Mouse (Mus musculus) MEL (cell line): ENCODE measurements around the gene Rnf126. TPM values are rescaled to one million over a fixed set of nuclear protein-coding genes. Genes with fewer than 3 reads are reported as not detected.

Experiments
- DNase-seq: peaks from one replicate; pipeline ENCODE4 v3.0.0; 2011; ENCODE audit warnings: low read depth, low spot score
- H3K27ac ChIP-seq: 2 replicates; pipeline ENCODE4 v1.5.1; 2012; ENCODE audit warnings: low read depth, mild to moderate bottlenecking, control low read depth, low read length, moderate library complexity; ENCODE audit not compliant: control insufficient read depth
- H3K27me3 ChIP-seq, 2 experiments: fragments of 150-350 bp in 1 of 2; sonication (generic) in 1 of 2; 2 replicates each; pipeline ENCODE4 v1.6.1; 2012; ENCODE audit warnings: low read length in 2 of 2, mild to moderate bottlenecking in 2 of 2, improper control_type of control experiment in 1 of 2, moderate library complexity in 1 of 2; ENCODE audit not compliant: insufficient read depth in 2 of 2, control insufficient read depth in 1 of 2
- H3K36me3 ChIP-seq, 2 experiments: 2 replicates each; pipeline ENCODE4 v1.6.1; 2012 to 2014; ENCODE audit warnings: low read length in 2 of 2, improper control_type of control experiment in 1 of 2, inconsistent platforms in 1 of 2, mild to moderate bottlenecking in 1 of 2; ENCODE audit not compliant: insufficient read depth in 2 of 2, control insufficient read depth in 1 of 2
- H3K4me1 ChIP-seq, 2 experiments: fragments of 150-350 bp in 1 of 2; sonication (generic) in 1 of 2; 2 replicates each; pipeline ENCODE4 v1.6.1; 2012; ENCODE audit warnings: low read length in 2 of 2, improper control_type of control experiment in 1 of 2, mild to moderate bottlenecking in 1 of 2; ENCODE audit not compliant: insufficient read depth in 2 of 2, control insufficient read depth in 1 of 2
- H3K4me3 ChIP-seq, 2 experiments: fragments of 150-350 bp in 1 of 2; sonication (generic) in 1 of 2; 2 replicates each; pipeline ENCODE4 v1.5.1; 2012; ENCODE audit warnings: low read depth in 2 of 2, low read length in 2 of 2, mild to moderate bottlenecking in 2 of 2, moderate library complexity in 2 of 2, control low read depth in 1 of 2, improper control_type of control experiment in 1 of 2; ENCODE audit not compliant: control insufficient read depth in 1 of 2, insufficient read depth in 1 of 2
- H3K79me2 ChIP-seq: 2 replicates; pipeline ENCODE4 v1.6.1; 2012; ENCODE audit warnings: mild to moderate bottlenecking, low read length, moderate library complexity; ENCODE audit not compliant: control insufficient read depth, poor library complexity, insufficient read depth
- H3K9ac ChIP-seq: 2 replicates; pipeline ENCODE4 v1.6.1; 2012; ENCODE audit warnings: low read depth, mild to moderate bottlenecking, control low read depth, low read length, moderate library complexity; ENCODE audit not compliant: control insufficient read depth, poor library complexity, severe bottlenecking
- H3K9me3 ChIP-seq: fragments of 150-350 bp; sonication (generic); replicated peaks from 2 replicates; pipeline ENCODE4 v1.6.1; 2012; ENCODE audit warnings: mild to moderate bottlenecking, low read length, improper control_type of control experiment, moderate library complexity; ENCODE audit not compliant: insufficient read depth
- BHLHE40 ChIP-seq: IDR thresholded peaks from 2 replicates; pipeline ENCODE4 v1.6.1; 2012; ENCODE audit warnings: low read depth, mild to moderate bottlenecking, inconsistent platforms, low read length, improper control_type of control experiment, borderline replicate concordance
- CHD2 ChIP-seq: IDR thresholded peaks from 2 replicates; pipeline ENCODE4 v1.6.1; 2011; ENCODE audit warnings: low read length, improper control_type of control experiment
- CTCF ChIP-seq, 3 experiments: IDR thresholded peaks in 2 of 3; conservative IDR thresholded peaks in 1 of 3; 2 replicates each; pipeline ENCODE4 v1.5.1; 2011 to 2012; ENCODE audit warnings: low read length in 3 of 3, low read depth in 2 of 3, mild to moderate bottlenecking in 2 of 3, improper control_type of control experiment in 1 of 3, inconsistent platforms in 1 of 3, mixed read lengths in 1 of 3, moderate library complexity in 1 of 3; ENCODE audit not compliant: control insufficient read depth in 1 of 3, insufficient read depth in 1 of 3, poor library complexity in 1 of 3, severe bottlenecking in 1 of 3
- E2F4 ChIP-seq: IDR thresholded peaks from 2 replicates; pipeline ENCODE4 v1.6.1; 2011; ENCODE audit warnings: low read depth, low read length, improper control_type of control experiment, borderline replicate concordance
- EP300 ChIP-seq, 2 experiments: IDR thresholded peaks; 2 replicates each; pipeline ENCODE4 v1.6.1; 2011; ENCODE audit warnings: improper control_type of control experiment in 2 of 2, low read length in 2 of 2, low read depth in 1 of 2, mild to moderate bottlenecking in 1 of 2
- ETS1 ChIP-seq: IDR thresholded peaks from 2 replicates; pipeline ENCODE4 v1.6.1; 2012; ENCODE audit warnings: low read depth, mild to moderate bottlenecking, inconsistent platforms, low read length, improper control_type of control experiment, moderate library complexity
- GATA1 ChIP-seq: IDR thresholded peaks from 2 replicates; pipeline ENCODE4 v1.6.1; 2011; ENCODE audit warnings: low read depth, low read length, improper control_type of control experiment
- HCFC1 ChIP-seq: IDR thresholded peaks from 2 replicates; pipeline ENCODE4 v1.6.1; 2012; ENCODE audit warnings: low read depth, mild to moderate bottlenecking, inconsistent platforms, low read length, improper control_type of control experiment, moderate library complexity
- JUND ChIP-seq: IDR thresholded peaks from 2 replicates; pipeline ENCODE4 v1.6.1; 2011; ENCODE audit warnings: low read depth, mild to moderate bottlenecking, improper control_type of control experiment, low read length
- KAT2A ChIP-seq: conservative IDR thresholded peaks from 2 replicates; pipeline ENCODE4 v1.6.1; 2012; ENCODE audit warnings: low read depth, low read length, improper control_type of control experiment, inconsistent platforms
- MAFK ChIP-seq: IDR thresholded peaks from 2 replicates; pipeline ENCODE4 v1.6.1; 2011; ENCODE audit warnings: low read depth, mild to moderate bottlenecking, low read length, improper control_type of control experiment, borderline replicate concordance
- MAZ ChIP-seq: IDR thresholded peaks from 2 replicates; pipeline ENCODE4 v1.6.1; 2012; ENCODE audit warnings: low read depth, mild to moderate bottlenecking, inconsistent platforms, low read length, improper control_type of control experiment
- MXI1 ChIP-seq: IDR thresholded peaks from 2 replicates; pipeline ENCODE4 v1.6.1; 2011; ENCODE audit warnings: mild to moderate bottlenecking, low read depth, low read length, improper control_type of control experiment
- MYB ChIP-seq: IDR thresholded peaks from 2 replicates; pipeline ENCODE4 v1.6.1; 2011; ENCODE audit warnings: mild to moderate bottlenecking, low read depth, low read length, improper control_type of control experiment
- NELFE ChIP-seq: IDR thresholded peaks from 2 replicates; pipeline ENCODE4 v1.6.1; 2011; ENCODE audit warnings: low read depth, low read length, improper control_type of control experiment
- POLR2AphosphoS2 ChIP-seq: IDR thresholded peaks from 2 replicates; pipeline ENCODE4 v1.6.1; 2011; ENCODE audit warnings: low read length, improper control_type of control experiment
- POLR2AphosphoS5 ChIP-seq: IDR thresholded peaks from 2 replicates; pipeline ENCODE4 v1.6.1; 2012; ENCODE audit warnings: low read depth, borderline replicate concordance, mild to moderate bottlenecking, inconsistent platforms, low read length, moderate library complexity, mixed read lengths
- RAD21 ChIP-seq: IDR thresholded peaks from 2 replicates; pipeline ENCODE4 v1.6.1; 2011; ENCODE audit warnings: mild to moderate bottlenecking, low read depth, low read length, improper control_type of control experiment
- RCOR1 ChIP-seq: IDR thresholded peaks from 2 replicates; pipeline ENCODE4 v1.6.1; 2012; ENCODE audit warnings: low read depth, mild to moderate bottlenecking, inconsistent platforms, low read length, improper control_type of control experiment
- SIN3A ChIP-seq: IDR thresholded peaks from 2 replicates; pipeline ENCODE4 v1.6.1; 2012; ENCODE audit warnings: low read length, improper control_type of control experiment, inconsistent platforms
- SMC3 ChIP-seq: IDR thresholded peaks from 2 replicates; pipeline ENCODE4 v1.6.1; 2011; ENCODE audit warnings: low read depth, low read length, improper control_type of control experiment
- TAL1 ChIP-seq: IDR thresholded peaks from 2 replicates; pipeline ENCODE4 v1.6.1; 2012; ENCODE audit warnings: mild to moderate bottlenecking, inconsistent platforms, low read length, moderate library complexity, mixed read lengths
- TBP ChIP-seq: IDR thresholded peaks from 2 replicates; pipeline ENCODE4 v1.8.0; 2011; ENCODE audit warnings: low read depth, low read length, improper control_type of control experiment
- TCF12 ChIP-seq: IDR thresholded peaks from 2 replicates; pipeline ENCODE4 v1.6.1; 2014; ENCODE audit warnings: low read depth, mild to moderate bottlenecking, inconsistent platforms, low read length, improper control_type of control experiment, moderate library complexity
- USF1 ChIP-seq: IDR thresholded peaks from 2 replicates; pipeline ENCODE4 v1.6.1; 2014; ENCODE audit warnings: low read depth, mild to moderate bottlenecking, inconsistent platforms, low read length, improper control_type of control experiment, moderate library complexity
- USF2 ChIP-seq, 2 experiments: IDR thresholded peaks; 2 replicates each; pipeline ENCODE4 v1.6.1; 2011 to 2012; ENCODE audit warnings: improper control_type of control experiment in 2 of 2, low read length in 2 of 2, borderline replicate concordance in 1 of 2, inconsistent platforms in 1 of 2, low read depth in 1 of 2, mild to moderate bottlenecking in 1 of 2; ENCODE audit not compliant: insufficient read depth in 1 of 2
- ZC3H11A ChIP-seq: IDR thresholded peaks from 2 replicates; pipeline ENCODE4 v1.6.1; 2012; ENCODE audit warnings: low read depth, mild to moderate bottlenecking, inconsistent platforms, low read length, improper control_type of control experiment
- ZKSCAN1 ChIP-seq: IDR thresholded peaks from 2 replicates; pipeline ENCODE4 v1.6.1; 2012; ENCODE audit warnings: low read depth, mild to moderate bottlenecking, inconsistent platforms, low read length, improper control_type of control experiment, moderate library complexity
- ZMIZ1 ChIP-seq: IDR thresholded peaks from 2 replicates; pipeline ENCODE4 v1.6.1; 2012; ENCODE audit warnings: low read depth, mild to moderate bottlenecking, inconsistent platforms, low read length, improper control_type of control experiment, moderate library complexity
- ZNF384 ChIP-seq: IDR thresholded peaks from 2 replicates; pipeline ENCODE4 v1.6.1; 2012; ENCODE audit warnings: low read depth, mild to moderate bottlenecking, inconsistent platforms, low read length, improper control_type of control experiment
- polyA plus RNA-seq, 2 experiments: library from polyadenylated mRNA; stranded (reverse) in 1 of 2; unstranded in 1 of 2; fragments of >175 nt in 1 of 2; fragments of >200 nt in 1 of 2; gene quantifications; 2 replicates each; pipeline versions ENCODE4 v1.2.1 to v1.2.4; 2012; ENCODE audit warnings: low replicate concordance in 2 of 2, low read depth in 1 of 2; ENCODE audit not compliant: insufficient read length in 2 of 2, insufficient read depth in 1 of 2, missing spikeins in 1 of 2
- total RNA-seq: library from RNA; depleted of rRNA; stranded (reverse); fragments of 300-350 nt; gene quantifications from 2 replicates; pipeline ENCODE4 v1.2.3, GENCODE M21; 2012

Gene Rnf126
- total and polyA plus RNA-seq, 3 experiments: 84.8 to 184 (median 174) TPM

DNA sequence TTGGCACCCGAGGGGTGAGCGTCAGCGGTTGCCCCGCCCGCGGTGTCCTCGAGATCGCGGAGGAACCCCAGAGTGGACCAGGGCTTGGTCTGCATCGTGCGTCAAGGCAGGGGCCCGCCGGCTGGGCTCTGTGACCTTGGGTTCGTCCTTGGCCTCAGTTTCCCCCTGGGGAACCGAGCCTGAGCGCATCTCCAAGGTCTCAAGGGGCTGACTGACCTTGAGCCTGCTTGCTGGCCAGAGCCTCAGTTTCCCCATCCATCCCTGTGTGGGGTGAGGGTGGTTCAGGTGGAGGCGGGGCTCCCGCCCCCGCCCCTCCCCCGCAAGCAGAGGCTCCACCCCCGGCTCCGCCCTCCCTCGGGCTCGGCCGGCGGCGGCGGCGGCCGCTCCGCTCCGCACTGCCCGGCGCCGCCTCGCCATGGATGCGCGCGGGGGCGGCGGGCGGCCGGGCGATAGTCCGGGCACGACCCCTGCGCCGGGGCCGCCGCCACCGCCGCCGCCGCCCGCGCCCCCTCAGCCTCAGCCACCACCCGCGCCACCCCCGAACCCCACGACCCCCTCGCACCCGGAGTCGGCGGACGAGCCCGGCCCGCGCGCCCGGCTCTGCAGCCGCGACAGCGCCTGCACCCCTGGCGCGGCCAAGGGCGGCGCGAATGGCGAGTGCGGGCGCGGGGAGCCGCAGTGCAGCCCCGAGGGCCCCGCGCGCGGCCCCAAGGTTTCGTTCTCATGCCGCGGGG lies 50.3 kb downstream of the Rnf126 start, which contains the start of gene Hcn2:
Gene Hcn2 (plus strand): TSS at position 381 of the 734 bp plus-strand sequence.
- no peak for DNase-seq
- H3K9ac ChIP-seq: peak within 1 kb of the TSS; percentile 56
- no peak for TF ChIP-seq KAT2A
- no peak for TF ChIP-seq BHLHE40
- no peak for TF ChIP-seq JUND
- TF ChIP-seq TBP: no peak
- TF ChIP-seq HCFC1: no peak
- TF ChIP-seq MXI1: no peak
- TF ChIP-seq TAL1: no peak
- TF ChIP-seq RCOR1: no peak
- TF ChIP-seq ZMIZ1: no peak
- no peak for TF ChIP-seq ZC3H11A
- TF ChIP-seq TCF12: no peak
- no peak for TF ChIP-seq RAD21
- TF ChIP-seq USF1: no peak
- no peak for TF ChIP-seq SIN3A
- no peak for TF ChIP-seq NELFE
- TF ChIP-seq SMC3: no peak
- no peak for TF ChIP-seq POLR2AphosphoS2
- peaks cover 0 to 9% of the 10 kb centered on the region in 2 experiments; a peak in 2 of 4 replicates for H3K4me1 ChIP-seq
- peaks cover 0 to 6% of the 10 kb centered on the region in 2 experiments; a peak in 2 of 4 replicates for H3K36me3 ChIP-seq
- H3K4me3 ChIP-seq: peak within 1 kb of the TSS; percentile 54 to 63; a peak in 3 of 4 replicates
- H3K27ac ChIP-seq: no peak within 1 kb of the TSS
- H3K27me3 ChIP-seq: peaks cover 0 to 2% of the 10 kb centered on the region in 2 experiments; a peak in 2 of 4 replicates
- H3K9me3 ChIP-seq: no peaks in the 10 kb centered on the region
- no peaks in the 10 kb centered on the region for H3K79me2 ChIP-seq

DNA sequence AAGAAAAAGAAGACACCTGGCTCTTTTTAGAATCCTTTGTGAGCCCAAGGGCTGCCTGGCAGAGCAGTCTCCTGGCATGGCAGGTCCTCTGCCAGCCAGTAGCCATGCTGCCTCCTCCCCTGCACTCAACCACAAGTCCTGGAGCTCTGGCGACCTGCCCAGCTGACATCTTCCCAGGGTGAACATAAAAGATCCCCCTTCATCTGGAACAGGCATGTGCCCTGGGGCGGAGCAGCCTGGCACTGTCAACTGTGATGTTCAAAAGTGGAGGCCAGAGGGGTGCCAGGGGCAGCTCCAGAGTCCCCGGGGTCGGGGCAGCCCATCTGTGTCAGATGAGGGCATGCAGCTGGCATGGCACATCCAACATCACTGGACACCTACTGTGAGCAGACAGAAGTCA lies 51.8 kb downstream of the Rnf126 start:
- Histone ChIP-seq H3K27ac (no peak overlapping the region), H3K4me1 (peaks cover 0 to 9% of the 10 kb centered on the region in 2 experiments; a peak in 2 of 4 replicates), H3K4me3 (no peak overlapping the region), H3K27me3 (no peaks in the 10 kb centered on the region; a peak in 1 of 4 replicates), H3K79me2 (no peaks in the 10 kb centered on the region), H3K36me3 (peaks cover 0 to 6% of the 10 kb centered on the region in 2 experiments; a peak in 2 of 4 replicates), H3K9me3 (no peaks in the 10 kb centered on the region), H3K9ac (no peak overlapping the region)
- no peak for DNase-seq
- TF ChIP-seq ETS1 (no peak), ZC3H11A (no peak), GATA1 (no peak), MXI1 (no peak), MYB (no peak), HCFC1 (no peak), POLR2AphosphoS5 (no peak), ZKSCAN1 (no peak), USF2 (IDR thresholded peaks at IDR 0.05; ENCODE audit: borderline replicate concordance in 1 of 2, insufficient read depth in 1 of 2, low read depth in 1 of 2, low read length in 2 of 2) (no peak), ZMIZ1 (no peak), E2F4 (no peak), EP300 (IDR thresholded peaks at IDR 0.05; ENCODE audit: low read depth in 1 of 2, low read length in 2 of 2) (no peak), CTCF (IDR thresholded peaks at IDR 0.05 in 2 of 3, conservative IDR thresholded peaks at IDR 0.05 in 1 of 3; ENCODE audit: control insufficient read depth in 1 of 3, insufficient read depth in 1 of 3, low read depth in 2 of 3, low read length in 3 of 3, poor library complexity in 1 of 3, severe bottlenecking in 1 of 3) (no peak), MAZ (no peak), ZNF384 (no peak), CHD2 (no peak), MAFK (no peak), POLR2AphosphoS2 (no peak)
